Mouse (Mus musculus) spleen, postnatal 14 days (tissue): ENCODE data around the gene Pdgfra.

ENCODE experiments used
- DNase-seq, 2 experiments: peaks; one replicate each; pipeline ENCODE4 v3.0.0; 2021 to 2022; ENCODE audit warnings: low spot score in 2 of 2

Gene Pdgfra

GRCm38 (mm10) chr5:75152021-75152425 is at the start of gene Pdgfra:
Pdgfra (plus strand) TSS chr5:75152292.
- no peak for DNase-seq

GRCm38 (mm10) chr5:75106511-75106910 is 45.6 kb upstream of the Pdgfra start:
- no peak for DNase-seq

GRCm38 (mm10) chr5:75109368-75109767 is 42.7 kb upstream of the Pdgfra start:
- DNase-seq = no peak

- DNase-seq = no peak
These were observed 40.3 kb upstream of the Pdgfra start for GRCm38 (mm10) chr5:75111781-75112180.

- DNase-seq = no peak
These were observed 33.3 kb upstream of the Pdgfra start for GRCm38 (mm10) chr5:75118840-75119239.

GRCm38 (mm10) chr5:75121646-75122045 is 30.4 kb upstream of the Pdgfra start:
- DNase-seq = no peak

- no peak for DNase-seq
These were observed 17.4 kb upstream of the Pdgfra start for GRCm38 (mm10) chr5:75134681-75135080.

GRCm38 (mm10) chr5:75143092-75143491 is 9.0 kb upstream of the Pdgfra start:
- DNase-seq = no peak

- DNase-seq = no peak
These were observed 8.3 kb upstream of the Pdgfra start for GRCm38 (mm10) chr5:75143767-75144166.

GRCm38 (mm10) chr5:75145341-75145740 is 6.8 kb upstream of the Pdgfra start:
- no peak for DNase-seq

GRCm38 (mm10) chr5:75146469-75146868 is 5.6 kb upstream of the Pdgfra start:
- DNase-seq = no peak

GRCm38 (mm10) chr5:75148343-75149127 is 3.6 kb upstream of the Pdgfra start:
- no peak for DNase-seq

- no peak for DNase-seq
These were observed 2.7 kb upstream of the Pdgfra start for GRCm38 (mm10) chr5:75149380-75149779.

GRCm38 (mm10) chr5:75149880-75150279 is 2.2 kb upstream of the Pdgfra start:
- DNase-seq = no peak

- DNase-seq = no peak
These were observed 1.6 kb upstream of the Pdgfra start for GRCm38 (mm10) chr5:75150341-75150981.

- no peak for DNase-seq
These were observed 769 bp upstream of the Pdgfra start for GRCm38 (mm10) chr5:75151146-75151900.

- no peak for DNase-seq
These were observed 916 bp downstream of the Pdgfra start for GRCm38 (mm10) chr5:75152791-75153625.

GRCm38 (mm10) chr5:75153626-75153960 is 1.5 kb downstream of the Pdgfra start:
- DNase-seq = no peak

GRCm38 (mm10) chr5:75153961-75154620 is 2.0 kb downstream of the Pdgfra start:
- no peak for DNase-seq

GRCm38 (mm10) chr5:75154621-75155235 is 2.6 kb downstream of the Pdgfra start:
- no peak for DNase-seq

GRCm38 (mm10) chr5:75155281-75155680 is 3.2 kb downstream of the Pdgfra start:
- DNase-seq = no peak
